Mouse (Mus musculus) midbrain, embryonic 12.5 days (tissue): Measurements from ENCODE around the gene Rpain. TPM values are rescaled to one million over a fixed set of nuclear protein-coding genes. Genes with fewer than 3 reads are reported as not detected.

ENCODE experiments used
- polyA plus RNA-seq: library from polyadenylated mRNA; unstranded; fragments of >200 nt; fragmentation: Nextera tagmentation; extraction: Ambion mirVana; gene quantifications from 2 replicates; pipeline ENCODE4 v1.2.1, GENCODE M21; 2016

The Rpain gene
- polyA plus RNA-seq, 1 experiment from 2014 or later, result 75.6 TPM

Other genes with a start within 250 kb of the Rpain start
- gene Zfp3, start 206.0 kb upstream of the Rpain start, polyA plus RNA-seq, result 10.6 and 11.7 TPM in 2 replicates
- gene Scimp, start 157.6 kb upstream of the Rpain start, polyA plus RNA-seq, result not detected in 2 replicates
- gene Rabep1, start 125.4 kb upstream of the Rpain start, polyA plus RNA-seq, result 49.6 and 58.4 TPM in 2 replicates
- 148 and 151 TPM in 2 replicates for gene Nup88, start 240 bp upstream of the Rpain start, polyA plus RNA-seq
- gene C1qbp, start 12.8 kb downstream of the Rpain start, polyA plus RNA-seq, result 209 and 224 TPM in 2 replicates
- gene Dhx33, start 34.2 kb downstream of the Rpain start, polyA plus RNA-seq, result 19.3 and 20.0 TPM in 2 replicates
- gene Mis12, start 49.4 kb downstream of the Rpain start, polyA plus RNA-seq, result 52.7 and 57.1 TPM in 2 replicates
- 44.6 and 47.1 TPM in 2 replicates for gene Derl2, start 49.6 kb downstream of the Rpain start, polyA plus RNA-seq
- gene 6330403K07Rik, start 63.3 kb downstream of the Rpain start, polyA plus RNA-seq, result 406 and 410 TPM in 2 replicates
- gene Nlrp1a, start 174.5 kb downstream of the Rpain start, polyA plus RNA-seq, result 0.04 and 0.12 TPM in 2 replicates